In the genomic region with DNA sequence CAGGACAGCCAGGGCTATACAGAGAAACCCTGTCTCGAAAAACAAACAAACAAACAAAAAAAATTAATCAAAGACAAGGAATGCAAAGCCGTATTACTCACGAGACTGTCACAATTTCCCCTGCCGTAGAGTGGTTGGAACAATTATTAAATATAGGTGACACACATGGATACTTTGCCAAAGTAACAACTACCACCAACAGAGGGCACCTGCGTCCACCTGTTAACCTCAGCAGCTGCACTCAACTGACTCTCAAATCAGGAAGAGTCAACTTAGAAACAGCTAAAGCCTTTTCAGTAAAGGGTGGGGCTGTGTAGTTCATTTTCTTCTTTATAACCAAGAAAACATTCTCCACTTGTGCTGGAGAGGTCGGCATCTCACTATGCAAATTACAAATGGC, we compare ENCODE assay signal across 9 mouse cellular contexts. TPM values are rescaled to one million over a fixed set of nuclear protein-coding genes. Genes with fewer than 3 reads are reported as not detected.
DNase-seq lines count a peak whose midpoint lies in the region; ATAC-seq lines count a peak whose summit lies in the region.
"Had no signal": no experiment of that assay in that cellular context is flagged by ENCODE, and none has a peak within 500 bp of the region (broad histone marks: within the 10 kb centered on the region; RNA-seq: fewer than 3 reads in every experiment).

No protein-coding gene starts in this region.

- no peak overlapping the region for H3K4me2 ChIP-seq in heart, embryonic 11.5 days
- H3K4me2 ChIP-seq in hindbrain, embryonic 13.5 days, result no peak overlapping the region
- H3K4me2 ChIP-seq: limb, embryonic 13.5 days had no signal

- no peaks in the 10 kb centered on the region for H3K9me3 ChIP-seq in heart, embryonic 11.5 days (replicated peaks; ENCODE audit: control insufficient read depth, low read length)
- no peaks in the 10 kb centered on the region for H3K9me3 ChIP-seq in hindbrain, embryonic 13.5 days
- H3K9me3 ChIP-seq: limb, embryonic 13.5 days had no signal

- H3K4me1 ChIP-seq in heart, embryonic 11.5 days (ENCODE audit: control insufficient read depth, insufficient read depth, low read length), result peaks cover 24% of the 10 kb centered on the region
- peaks cover 30% of the 10 kb centered on the region for H3K4me1 ChIP-seq in hindbrain, embryonic 13.5 days (replicated peaks)

- H3K9ac ChIP-seq in heart, embryonic 11.5 days (ENCODE audit: low read depth, low read length), result no peak overlapping the region
- no peak overlapping the region for H3K9ac ChIP-seq in hindbrain, embryonic 13.5 days
- H3K9ac ChIP-seq: limb, embryonic 13.5 days had no signal

- peak; percentile 27 to 49 for DNase-seq in heart, adult 18-20 months
- DNase-seq in CD8-positive naive resting alpha-beta T cell, adult 2 months (ENCODE audit: low read depth in 2 of 2, low spot score in 2 of 2), result peak; percentile 30 to 56
- peak; percentile 44 for DNase-seq in cerebellum, adult 9-10 months
- peak; percentile 74 for DNase-seq in kidney, postnatal 10 days
- DNase-seq in naive thymus-derived CD4-positive, alpha-beta T cell, adult 2 months (ENCODE audit: low read depth), result peak; percentile 85
- DNase-seq in right cerebral cortex, adult 18-20 months, result no peak

- no peaks in the 10 kb centered on the region for H3K27me3 ChIP-seq in heart, embryonic 11.5 days (ENCODE audit: control insufficient read depth, insufficient read depth, low read length)
- H3K27me3 ChIP-seq in hindbrain, embryonic 13.5 days, result no peaks in the 10 kb centered on the region
- H3K27me3 ChIP-seq: limb, embryonic 13.5 days had no signal

- ATAC-seq in heart, embryonic 11.5 days (replicated peaks; ENCODE audit: insufficient number of reproducible peaks, low FRiP score, low TSS enrichment), result no peak
- no peak for ATAC-seq in hindbrain, embryonic 13.5 days (ENCODE audit: low FRiP score)

- WGBS in heart, embryonic 11.5 days (ENCODE audit: insufficient replicate concordance), result 71% methylated on average over 6 of the region's 6 CpGs
- WGBS in hindbrain, embryonic 13.5 days, result 72% methylated on average over 6 of the region's 6 CpGs

- no peak overlapping the region for H3K27ac ChIP-seq in heart, embryonic 11.5 days (ENCODE audit: low read depth, low read length)
- H3K27ac ChIP-seq in hindbrain, embryonic 13.5 days, result no peak overlapping the region
- H3K27ac ChIP-seq: limb, embryonic 13.5 days had no signal

- no peaks in the 10 kb centered on the region for H3K36me3 ChIP-seq in heart, embryonic 11.5 days (ENCODE audit: control insufficient read depth, insufficient read depth, low read length)
- peaks cover 14% of the 10 kb centered on the region for H3K36me3 ChIP-seq in hindbrain, embryonic 13.5 days

- H3K4me3 ChIP-seq in heart, embryonic 11.5 days (ENCODE audit: low read depth, low read length), result no peak overlapping the region
- H3K4me3 ChIP-seq in hindbrain, embryonic 13.5 days, result no peak overlapping the region
- H3K4me3 ChIP-seq: limb, embryonic 13.5 days had no signal

RNA-seq across cellular contexts. Expression of a gene that starts 24.3 kb away (rescaled TPM):
- 10 to 100 TPM; 10.7 to 10.8 TPM for total RNA-seq in heart, adult 18-20 months (2021)
- polyA plus RNA-seq in heart, embryonic 11.5 days (2014; fragmentation: Nextera tagmentation; extraction: Ambion mirVana), result 17.4 and 18.5 TPM in 2 replicates
- 33.4 and 34.4 TPM in 2 replicates for polyA plus RNA-seq in hindbrain, embryonic 13.5 days (2015; fragmentation: Nextera tagmentation; extraction: Ambion mirVana)
